18 mouse cellular contexts compared by ENCODE assay signal in the genomic region with DNA sequence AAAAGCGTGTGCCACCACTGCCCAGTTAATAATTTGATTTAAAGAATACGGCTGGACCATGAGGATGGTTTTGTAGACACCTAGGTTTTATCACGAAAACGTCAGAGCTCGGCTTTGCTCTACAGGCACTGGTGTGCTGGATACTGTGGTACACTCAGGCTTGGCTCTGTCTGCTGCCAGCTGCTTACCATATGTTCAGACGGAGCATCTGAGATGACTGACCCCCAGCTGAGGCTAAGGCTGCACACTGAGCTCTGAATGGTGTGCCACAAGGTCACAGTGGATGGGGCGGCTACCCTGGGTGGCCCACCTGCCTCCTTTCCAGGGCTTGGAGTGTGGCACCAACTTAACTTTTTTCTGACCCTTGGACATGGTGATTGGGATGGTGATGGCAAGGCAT.
"Had no signal": no experiment of that assay in that cellular context is flagged by ENCODE, and none has a peak within 500 bp of the region (broad histone marks: within the 10 kb centered on the region; RNA-seq: fewer than 3 reads in every experiment).

No protein-coding gene starts in this region.

- H3K4me2 ChIP-seq: liver, embryonic 13.5 days; lung, embryonic 15.5 days; neural tube, embryonic 12.5 days; stomach, embryonic 15.5 days had no signal

- H3K4me3 ChIP-seq: liver, embryonic 13.5 days; lung, embryonic 15.5 days; megakaryocyte, embryonic 14.5 days; neural tube, embryonic 12.5 days; stomach, embryonic 15.5 days had no signal

- ATAC-seq: intestine, postnatal 0 days; liver, postnatal 0 days had no signal

- H3K9ac ChIP-seq: liver, embryonic 13.5 days; liver, postnatal 0 days; lung, embryonic 15.5 days; neural tube, embryonic 12.5 days; stomach, embryonic 15.5 days had no signal

- H3K27me3 ChIP-seq: liver, embryonic 13.5 days; lung, embryonic 15.5 days; megakaryocyte, embryonic 14.5 days; neural tube, embryonic 12.5 days; stomach, embryonic 15.5 days had no signal

- H3K9me3 ChIP-seq: liver, embryonic 13.5 days; lung, embryonic 15.5 days; megakaryocyte, embryonic 14.5 days; neural tube, embryonic 12.5 days; stomach, embryonic 15.5 days had no signal

- H3K36me3 ChIP-seq: lung, embryonic 15.5 days; neural tube, embryonic 12.5 days; stomach, embryonic 15.5 days had no signal

- H3K27ac ChIP-seq: liver, embryonic 13.5 days; lung, embryonic 15.5 days; macrophage; neural tube, embryonic 12.5 days; stomach, embryonic 15.5 days had no signal

- DNase-seq: kidney, adult 8-10 months; kidney, postnatal 36 days; layer of hippocampus, adult 9-11 months; layer of hippocampus, postnatal 36 days; liver; liver, embryonic 13.5 days; liver, postnatal 0 days; lung, postnatal 14 days; midbrain, embryonic 14.5 days; right cerebral cortex, postnatal 14 days; thymus, adult 2 months; thymus, postnatal 25 days had no signal

- H3K4me1 ChIP-seq: liver, embryonic 13.5 days; lung, embryonic 15.5 days; stomach, embryonic 15.5 days had no signal
